Comparison of ENCODE assay signal across 8 mouse cellular contexts in the genomic region with DNA sequence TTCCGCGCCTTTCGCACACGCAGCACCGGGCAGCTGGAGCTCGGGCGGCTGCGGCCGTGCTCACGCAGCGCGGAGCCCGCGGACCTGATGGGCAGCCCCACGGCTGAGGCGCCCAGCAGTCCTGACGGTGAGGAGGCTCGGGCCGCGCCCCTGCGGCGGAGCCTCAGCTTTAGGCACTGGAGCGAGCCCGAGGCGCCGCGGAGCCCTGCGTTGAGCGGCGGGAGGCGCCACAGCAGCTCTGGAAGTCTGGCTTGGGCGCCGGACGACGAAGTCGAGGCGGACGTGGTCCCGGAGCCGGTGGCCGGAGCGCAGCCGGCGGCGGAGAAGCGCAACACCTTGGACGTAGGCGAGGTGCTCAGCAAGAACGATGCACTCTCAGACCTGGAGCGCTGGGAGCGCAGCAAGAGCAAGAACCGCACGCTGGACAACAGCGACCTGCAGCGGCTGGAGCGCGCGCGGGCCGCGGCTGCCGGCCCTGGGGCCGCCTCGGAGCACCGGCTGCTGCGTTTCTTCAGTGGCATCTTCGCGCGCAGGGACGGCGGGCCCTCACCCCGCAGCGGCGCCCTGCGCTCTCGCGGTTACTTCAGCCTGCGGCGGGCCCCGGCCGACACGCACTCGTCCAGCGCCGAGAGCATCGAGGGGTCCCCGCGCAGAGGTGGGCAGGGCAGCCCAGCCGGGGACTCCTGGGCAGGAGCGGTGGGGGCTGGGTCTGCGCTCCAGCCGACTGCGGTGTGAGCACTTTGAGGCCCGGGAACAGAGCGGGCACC.
DNase-seq lines count a peak whose midpoint lies in the region; ATAC-seq and TF ChIP-seq lines count a peak whose summit lies in the region.

No protein-coding gene starts in this region.

- H3K27ac ChIP-seq in left cerebral cortex, adult 2 months = peak overlapping the region; percentile 67
- peak overlapping the region; percentile 92 for H3K27ac ChIP-seq in hindbrain, postnatal 0 days
- no peak overlapping the region for H3K27ac ChIP-seq in liver, adult 2 months (replicated peaks; ENCODE audit: insufficient read depth, low read depth, low read length)

- TF ChIP-seq CTCF in left cerebral cortex, adult 2 months (IDR thresholded peaks at IDR 0.05) = peak; percentile 54
- peak; percentile 60 for TF ChIP-seq CTCF in hindbrain, postnatal 0 days (IDR thresholded peaks at IDR 0.05; ENCODE audit: low read depth)
- peak; percentile 67 for TF ChIP-seq CTCF in liver, adult 2 months (IDR thresholded peaks at IDR 0.05; ENCODE audit: low read depth, low read length)

- no peaks in the 10 kb centered on the region for H3K36me3 ChIP-seq in hindbrain, postnatal 0 days (ENCODE audit: insufficient read depth, low read length)
- H3K36me3 ChIP-seq in liver, adult 2 months (ENCODE audit: control insufficient read depth, insufficient read depth, low read length) = no peaks in the 10 kb centered on the region
- no peaks in the 10 kb centered on the region for H3K36me3 ChIP-seq in myocyte (ENCODE audit: control insufficient read depth, insufficient read depth)

- H3K4me3 ChIP-seq in left cerebral cortex, adult 2 months = peak overlapping the region; percentile 76
- H3K4me3 ChIP-seq in hindbrain, postnatal 0 days (ENCODE audit: low read length) = peak overlapping the region; percentile 81
- H3K4me3 ChIP-seq in liver, adult 2 months (ENCODE audit: insufficient read depth, low read depth, low read length) = peak overlapping the region; percentile 61; the same call in 1 of the 2 replicates
- H3K4me3 ChIP-seq in myocyte = peak overlapping the region; percentile 7

- H3ac ChIP-seq in myocyte (ENCODE audit: control insufficient read depth, insufficient read length) = peak overlapping the region; percentile 46

- H3K79me2 ChIP-seq in liver, adult 2 months (ENCODE audit: control insufficient read depth, insufficient read depth, low read length) = peaks cover 28% of the 10 kb centered on the region
- peaks cover 70% of the 10 kb centered on the region for H3K79me2 ChIP-seq in myocyte (ENCODE audit: control insufficient read depth, insufficient read depth)

- H3K4me1 ChIP-seq in hindbrain, postnatal 0 days (ENCODE audit: insufficient read depth, low read length) = peaks cover 40% of the 10 kb centered on the region
- H3K4me1 ChIP-seq in liver, adult 2 months (ENCODE audit: control insufficient read depth, insufficient read depth, low read length) = peaks cover 4% of the 10 kb centered on the region; the same call in 1 of the 2 replicates

- intact Hi-C loops in left cerebral cortex, adult 2 months (cut with DNase I) = loop anchor here (2.0 to 5.0 kb wide), 4 partner anchors 54 to 346 kb away; no protein-coding TSS in a partner anchor

- DNase-seq in left cerebral cortex, adult 2 months (ENCODE audit: extremely low spot score in 1 of 2, low spot score in 2 of 2) = peak; percentile 51 to 54
- no peak for DNase-seq in left cerebral cortex, adult 8-10 months (ENCODE audit: low spot score in 2 of 2)
- peak; percentile 78 for DNase-seq in cerebellum, postnatal 10 days
- peak; percentile 49 to 57 for DNase-seq in gastrocnemius, adult 8-10 months (ENCODE audit: low spot score in 2 of 2)
- peak; percentile 81 for DNase-seq in hindbrain, postnatal 0 days (ENCODE audit: low spot score)
- DNase-seq in liver, adult 2 months (ENCODE audit: extremely low read depth, low read depth, low spot score) = no peak
- DNase-seq in urinary bladder, postnatal 25 days (ENCODE audit: low spot score) = peak; percentile 40

- no peaks in the 10 kb centered on the region for H3K9me3 ChIP-seq in hindbrain, postnatal 0 days (ENCODE audit: low read length)

- H3K9ac ChIP-seq in hindbrain, postnatal 0 days (replicated peaks; ENCODE audit: low read length) = peak overlapping the region; percentile 88
- H3K9ac ChIP-seq in liver, adult 2 months (ENCODE audit: low read depth, low read length) = peak overlapping the region; percentile 66

- WGBS in hindbrain, postnatal 0 days = under 1% methylated on average over 87 of the region's 95 CpGs
- WGBS in liver, adult 2 months = 7% methylated on average over 95 of the region's 95 CpGs

- H3K4me2 ChIP-seq in hindbrain, postnatal 0 days (ENCODE audit: low read depth, low read length) = peak overlapping the region; percentile 82
- peak overlapping the region; percentile 78 for H3K4me2 ChIP-seq in myocyte (ENCODE audit: low read depth)

- no peaks in the 10 kb centered on the region for H3K27me3 ChIP-seq in hindbrain, postnatal 0 days (ENCODE audit: insufficient read depth, low read length)
- peaks cover 8% of the 10 kb centered on the region for H3K27me3 ChIP-seq in liver, adult 2 months (ENCODE audit: control insufficient read depth, insufficient read depth, low read length)
- no peaks in the 10 kb centered on the region for H3K27me3 ChIP-seq in myocyte (ENCODE audit: control insufficient read depth, insufficient read depth, insufficient read length)

- peak; percentile 50 for ATAC-seq in hindbrain, postnatal 0 days

- TF ChIP-seq POLR2A in liver, adult 2 months (IDR thresholded peaks at IDR 0.05; ENCODE audit: extremely low read depth, insufficient read depth, low read length) = no peak
- TF ChIP-seq POLR2A in myocyte (IDR thresholded peaks at IDR 0.05; ENCODE audit: insufficient read length, low read depth) = peak; percentile 6

TF ChIP-seq in myocyte, 11 proteins besides CTCF, POLR2A, EP300 and RAD21:
- TF ChIP-seq TCF3 (IDR thresholded peaks at IDR 0.05; ENCODE audit: insufficient read length, low read depth) (no peak), REST (IDR thresholded peaks at IDR 0.05; ENCODE audit: insufficient read depth, insufficient read length) (no peak), CEBPB (IDR thresholded peaks at IDR 0.05; ENCODE audit: insufficient read depth, poor library complexity, severe bottlenecking) (no peak), MYOG (IDR thresholded peaks at IDR 0.05; ENCODE audit: control insufficient read depth in 1 of 3, insufficient read depth in 1 of 3, insufficient read length in 2 of 3, low read depth in 2 of 3) (peak in 1 of 3 experiments; percentile 33), MAX (IDR thresholded peaks at IDR 0.05; ENCODE audit: low read depth) (no peak), POLR2AphosphoS2 (IDR thresholded peaks at IDR 0.05; ENCODE audit: insufficient read length, low read depth) (no peak), E2F4 (IDR thresholded peaks at IDR 0.05; ENCODE audit: insufficient read depth) (no peak), MYOD1 (IDR thresholded peaks at IDR 0.05; ENCODE audit: control insufficient read depth in 1 of 3, insufficient read length in 2 of 3, low read depth in 2 of 3) (peak in 1 of 3 experiments; percentile 19), USF1 (IDR thresholded peaks at IDR 0.05; ENCODE audit: low read depth) (no peak), SRF (IDR thresholded peaks at IDR 0.05; ENCODE audit: control insufficient read depth, insufficient read length, low read depth) (no peak), TCF12 (IDR thresholded peaks at IDR 0.05; ENCODE audit: insufficient read depth, poor library complexity, severe bottlenecking) (no peak)

Comparison
In these comparisons a context has a peak if more than half of its experiments do, and no peak if none do; other contexts are left out.
1. DNase-seq: peak in left cerebral cortex, adult 2 months (2 of 2), cerebellum, postnatal 10 days (2 of 2), gastrocnemius, adult 8-10 months (2 of 2), hindbrain, postnatal 0 days (single experiment) and urinary bladder, postnatal 25 days (single experiment); none in left cerebral cortex, adult 8-10 months (0 of 2) and liver, adult 2 months (single experiment).
2. H3K4me3 ChIP-seq: peak in every context shown above with its lines; median percentile 81 in hindbrain, postnatal 0 days; 76 in left cerebral cortex, adult 2 months; 61 in liver, adult 2 months; 7 in myocyte.
3. Peak in every context shown above with its lines, with median percentiles within 50 percentile points of each other: CTCF ChIP-seq.